Mouse (Mus musculus) erythroid progenitor cell, adult 5-6 weeks (primary cell): Measurements from ENCODE around the gene Qk. TPM values are rescaled to one million over a fixed set of nuclear protein-coding genes. Genes with fewer than 3 reads are reported as not detected.

Experiments
- ATAC-seq: replicated peaks from 2 replicates; pipeline ENCODE4 v1.8.0; 2016; ENCODE audit warnings: moderate number of reproducible peaks, mild to moderate bottlenecking, moderate TSS enrichment, inconsistent platforms; ENCODE audit not compliant: poor library complexity, low FRiP score, severe bottlenecking
- total RNA-seq, 2 experiments: library from RNA; stranded (forward) in 1 of 2; stranded (reverse) in 1 of 2; fragments of 150-400 nt in 1 of 2; fragments of 186-747, 209-891 nt in 1 of 2; gene quantifications; 2 replicates each; pipeline versions ENCODE4 v1.2.3 to v1.2.4; 2015 to 2017; ENCODE audit warnings: low replicate concordance in 2 of 2

The Qk gene
- total RNA-seq, 2 experiments from 2014 or later = 86.4 to 154 TPM

GRCm38 (mm10) chr17:10279532-10279931 is 40.1 kb downstream of the Qk start:
- no peak for ATAC-seq

GRCm38 (mm10) chr17:10269518-10269917 is 50.1 kb downstream of the Qk start:
- ATAC-seq = no peak

GRCm38 (mm10) chr17:10268468-10268867 is 51.2 kb downstream of the Qk start:
- ATAC-seq = no peak

- ATAC-seq = no peak
These were observed 53.4 kb downstream of the Qk start for GRCm38 (mm10) chr17:10266207-10266606.

- no peak for ATAC-seq
These were observed 68.2 kb downstream of the Qk start for GRCm38 (mm10) chr17:10251252-10251958.

GRCm38 (mm10) chr17:10240081-10240480 is 79.6 kb downstream of the Qk start:
- ATAC-seq = no peak

GRCm38 (mm10) chr17:10236595-10236994 is 83.1 kb downstream of the Qk start:
- ATAC-seq = no peak

GRCm38 (mm10) chr17:10232406-10232805 is 87.2 kb downstream of the Qk start:
- ATAC-seq = no peak

GRCm38 (mm10) chr17:10227798-10228538 is 91.7 kb downstream of the Qk start:
- no peak for ATAC-seq

- ATAC-seq = no peak
These were observed 103.5 kb downstream of the Qk start for GRCm38 (mm10) chr17:10216164-10216563.

GRCm38 (mm10) chr17:10209154-10209777 is 110.4 kb downstream of the Qk start:
- no peak for ATAC-seq

GRCm38 (mm10) chr17:10198662-10199061 is 121.0 kb downstream of the Qk start:
- ATAC-seq = no peak

- no peak for ATAC-seq
These were observed 121.4 kb downstream of the Qk start for GRCm38 (mm10) chr17:10198231-10198630.

GRCm38 (mm10) chr17:10195703-10196102 is 124.0 kb downstream of the Qk start:
- no peak for ATAC-seq

GRCm38 (mm10) chr17:10190857-10191256 is 128.8 kb downstream of the Qk start:
- no peak for ATAC-seq

GRCm38 (mm10) chr17:10188481-10188880 is 131.2 kb downstream of the Qk start:
- ATAC-seq = no peak

GRCm38 (mm10) chr17:10187431-10188020 is 132.1 kb downstream of the Qk start:
- ATAC-seq = no peak

- no peak for ATAC-seq
These were observed 137.9 kb downstream of the Qk start for GRCm38 (mm10) chr17:10181761-10182160.

- ATAC-seq = no peak
These were observed 142.6 kb downstream of the Qk start for GRCm38 (mm10) chr17:10177096-10177495.

GRCm38 (mm10) chr17:10161258-10161657 is 158.4 kb downstream of the Qk start:
- no peak for ATAC-seq

- ATAC-seq = no peak
These were observed 159.2 kb downstream of the Qk start for GRCm38 (mm10) chr17:10160415-10160814.
